Comparison of ENCODE assay signal across 12 mouse cellular contexts in the genomic region with DNA sequence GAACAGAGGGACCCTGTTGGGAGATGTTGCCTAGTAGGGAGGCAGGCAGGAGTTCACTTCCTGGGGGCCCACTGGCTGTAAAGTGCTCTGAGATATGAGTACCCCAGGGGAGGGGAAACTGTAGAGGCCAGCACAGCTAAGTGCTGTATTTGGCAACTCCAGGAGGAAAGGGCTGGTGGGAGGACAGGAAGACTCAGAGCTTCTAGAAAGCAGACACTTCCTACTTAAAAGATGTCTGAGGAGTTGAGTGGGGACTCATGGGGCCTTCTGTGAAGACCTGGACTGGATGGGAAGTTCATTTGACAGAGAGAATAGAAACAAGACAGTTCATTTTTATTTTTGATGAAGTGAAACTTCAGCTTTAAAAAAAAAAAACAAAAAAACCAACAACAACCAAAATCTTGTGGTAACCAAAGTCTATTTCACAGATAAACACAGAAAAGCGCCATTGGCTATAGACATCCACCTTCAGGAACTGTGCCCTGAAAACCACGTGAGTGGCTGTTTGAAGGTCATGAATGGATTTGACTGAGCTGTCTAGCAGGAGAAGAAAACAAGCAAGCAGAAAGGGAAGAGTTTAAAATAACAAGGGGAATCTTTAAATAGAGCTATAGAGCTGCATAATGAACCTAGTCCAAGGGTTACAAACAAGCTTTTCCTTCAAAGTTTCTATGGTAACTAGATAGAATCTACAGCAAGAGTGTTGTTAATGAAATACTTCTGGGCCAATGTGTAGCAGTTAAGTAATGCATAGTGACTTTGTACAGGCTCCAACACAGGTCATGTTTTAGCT.
DNase-seq lines count a peak whose midpoint lies in the region; ATAC-seq and TF ChIP-seq lines count a peak whose summit lies in the region.
"Had no signal": no experiment of that assay in that cellular context is flagged by ENCODE, and none has a peak within 500 bp of the region (broad histone marks: within the 10 kb centered on the region; RNA-seq: fewer than 3 reads in every experiment).

No protein-coding gene starts in this region.

- 51% methylated on average over 2 of the region's 2 CpGs for WGBS in forebrain, embryonic 12.5 days
- WGBS in forebrain, embryonic 16.5 days = 39% methylated on average over 2 of the region's 2 CpGs
- 55% methylated on average over 2 of the region's 2 CpGs for WGBS in heart, embryonic 15.5 days

- H3K4me2 ChIP-seq in forebrain, embryonic 12.5 days = no peak overlapping the region
- H3K4me2 ChIP-seq in forebrain, embryonic 16.5 days (ENCODE audit: low read length) = no peak overlapping the region
- no peak overlapping the region for H3K4me2 ChIP-seq in heart, embryonic 15.5 days
- H3K4me2 ChIP-seq: limb, embryonic 15.5 days had no signal

- H3K4me3 ChIP-seq in forebrain, embryonic 12.5 days (replicated peaks) = no peak overlapping the region
- H3K4me3 ChIP-seq in forebrain, embryonic 16.5 days (replicated peaks; ENCODE audit: low read length) = no peak overlapping the region
- H3K4me3 ChIP-seq in layer of hippocampus, adult 2 months = no peak overlapping the region
- H3K4me3 ChIP-seq in heart, embryonic 15.5 days = no peak overlapping the region
- H3K4me3 ChIP-seq: erythroblast, embryonic 14.5 days; limb, embryonic 15.5 days had no signal

- ATAC-seq in forebrain, embryonic 12.5 days (ENCODE audit: low FRiP score) = no peak
- ATAC-seq in forebrain, embryonic 16.5 days = no peak
- no peak for ATAC-seq in heart, embryonic 15.5 days (replicated peaks; ENCODE audit: insufficient number of reproducible peaks, insufficient read depth, low FRiP score, low read depth)
- ATAC-seq: Patski had no signal

- 0 out of 2 replicates have a peak overlapping the region, but pooled peaks have one; percentile 10 for H3K27ac ChIP-seq in forebrain, embryonic 12.5 days
- H3K27ac ChIP-seq in forebrain, embryonic 16.5 days (ENCODE audit: low read length) = no peak overlapping the region
- H3K27ac ChIP-seq in layer of hippocampus, adult 2 months = peak overlapping the region; percentile 69
- H3K27ac ChIP-seq in heart, embryonic 15.5 days = peak overlapping the region; percentile 66
- H3K27ac ChIP-seq: limb, embryonic 15.5 days had no signal

- intact Hi-C loops in left cerebral cortex, postnatal 10 days (cut with DNase I) = no loop called here

- DNase-seq in layer of hippocampus, adult 2 months (ENCODE audit: low spot score in 2 of 2) = no peak
- DNase-seq in layer of hippocampus, adult 9-10 months (ENCODE audit: low spot score) = no peak
- peak; percentile 48 for DNase-seq in kidney, postnatal 36 days
- DNase-seq in left cerebral cortex, postnatal 10 days (ENCODE audit: extremely low spot score in 1 of 2, low spot score in 2 of 2) = no peak
- DNase-seq in cerebellum, adult 9-11 months = no peak
- DNase-seq: thymus, postnatal 25 days had no signal

- H3K36me3 ChIP-seq in forebrain, embryonic 12.5 days (replicated peaks) = no peaks in the 10 kb centered on the region
- no peaks in the 10 kb centered on the region for H3K36me3 ChIP-seq in forebrain, embryonic 16.5 days (ENCODE audit: control insufficient read depth, insufficient read depth)
- H3K36me3 ChIP-seq in heart, embryonic 15.5 days = no peaks in the 10 kb centered on the region
- H3K36me3 ChIP-seq: limb, embryonic 15.5 days had no signal

- no peak for TF ChIP-seq CTCF in layer of hippocampus, adult 2 months (conservative IDR thresholded peaks at IDR 0.05)

- no peaks in the 10 kb centered on the region for H3K9me3 ChIP-seq in forebrain, embryonic 12.5 days
- no peaks in the 10 kb centered on the region for H3K9me3 ChIP-seq in forebrain, embryonic 16.5 days (ENCODE audit: control insufficient read depth, low read length)
- H3K9me3 ChIP-seq in heart, embryonic 15.5 days (replicated peaks) = no peaks in the 10 kb centered on the region
- H3K9me3 ChIP-seq: limb, embryonic 15.5 days had no signal

- H3K27me3 ChIP-seq in forebrain, embryonic 12.5 days = no peaks in the 10 kb centered on the region
- H3K27me3 ChIP-seq in forebrain, embryonic 16.5 days (replicated peaks; ENCODE audit: control insufficient read depth, insufficient read depth, low read length) = no peaks in the 10 kb centered on the region
- no peaks in the 10 kb centered on the region for H3K27me3 ChIP-seq in heart, embryonic 15.5 days
- H3K27me3 ChIP-seq: limb, embryonic 15.5 days; Patski had no signal

- no peak overlapping the region for H3K9ac ChIP-seq in forebrain, embryonic 12.5 days
- no peak overlapping the region for H3K9ac ChIP-seq in forebrain, embryonic 16.5 days (replicated peaks; ENCODE audit: low read depth, low read length)
- H3K9ac ChIP-seq in heart, embryonic 15.5 days = no peak overlapping the region
- H3K9ac ChIP-seq: limb, embryonic 15.5 days had no signal

- H3K4me1 ChIP-seq in forebrain, embryonic 12.5 days = peaks cover 42% of the 10 kb centered on the region
- H3K4me1 ChIP-seq in forebrain, embryonic 16.5 days (replicated peaks; ENCODE audit: control insufficient read depth, insufficient read depth, low read length) = peaks cover 35% of the 10 kb centered on the region
- peaks cover 41% of the 10 kb centered on the region for H3K4me1 ChIP-seq in heart, embryonic 15.5 days (replicated peaks)

Comparison
In these comparisons a context has a peak if more than half of its experiments do, and no peak if none do; other contexts are left out.
1. DNase-seq: peak in kidney, postnatal 36 days (2 of 2); none in layer of hippocampus, adult 2 months (0 of 2), layer of hippocampus, adult 9-10 months (single experiment), left cerebral cortex, postnatal 10 days (0 of 2) and cerebellum, adult 9-11 months (single experiment).